Mouse (Mus musculus): ENCODE measurements around the gene Zfp629. TPM values are rescaled to one million over a fixed set of nuclear protein-coding genes. Genes with fewer than 3 reads are reported as not detected.
A peak's percentile ranks its signal among the peaks of the same experiment; 100 is the strongest.

Gene Zfp629
- total RNA-seq (2014; fragmentation: Nextera tagmentation) (11.3 and 11.8 TPM in 2 replicates), total RNA-seq (2017) (8.7 and 9.0 TPM in 2 replicates), polyA plus RNA-seq (2012) (23.2 and 24.3 TPM in 2 replicates)

- H3K27me3 ChIP-seq (ENCODE audit: insufficient read depth, low read length) = peaks cover 19% of the 10 kb centered on the region; the same call in 1 of the 2 replicates
- DNase-seq (ENCODE audit: low spot score) (peak; percentile 54), ATAC-seq (ENCODE audit: extremely low read depth, insufficient number of reproducible peaks, low FRiP score, poor library complexity, severe bottlenecking) (no peak; the same call in none of the 2 replicates)
- H3K4me3 ChIP-seq (ENCODE audit: low read depth, low read length) = peak within 1 kb of the TSS; percentile 71
- H3K36me3 ChIP-seq (replicated peaks) = peaks cover 30% of the 10 kb centered on the region
- no peak for TF ChIP-seq TAL1 (conservative IDR thresholded peaks at IDR 0.05; ENCODE audit: low read depth, low read length)
- no peak for TF ChIP-seq GATA2 (IDR thresholded peaks at IDR 0.05; ENCODE audit: borderline replicate concordance, low read depth, low read length)
- no peak for TF ChIP-seq CTCF (IDR thresholded peaks at IDR 0.05; ENCODE audit: low read depth, low read length)
- TF ChIP-seq POLR2AphosphoS5 (IDR thresholded peaks at IDR 0.05; ENCODE audit: insufficient replicate concordance, low read depth, low read length) = no peak
- H3K9me3 ChIP-seq (replicated peaks) = peaks cover 8% of the 10 kb centered on the region
- H3K4me1 ChIP-seq (ENCODE audit: insufficient read depth, low read depth, low read length) = peaks cover 17% of the 10 kb centered on the region
Measured at GRCm38 (mm10) chr7:127614891-127615843, at the start of gene Zfp629. Gene Zfp629 (minus strand): TSS chr7:127615797.

DNA sequence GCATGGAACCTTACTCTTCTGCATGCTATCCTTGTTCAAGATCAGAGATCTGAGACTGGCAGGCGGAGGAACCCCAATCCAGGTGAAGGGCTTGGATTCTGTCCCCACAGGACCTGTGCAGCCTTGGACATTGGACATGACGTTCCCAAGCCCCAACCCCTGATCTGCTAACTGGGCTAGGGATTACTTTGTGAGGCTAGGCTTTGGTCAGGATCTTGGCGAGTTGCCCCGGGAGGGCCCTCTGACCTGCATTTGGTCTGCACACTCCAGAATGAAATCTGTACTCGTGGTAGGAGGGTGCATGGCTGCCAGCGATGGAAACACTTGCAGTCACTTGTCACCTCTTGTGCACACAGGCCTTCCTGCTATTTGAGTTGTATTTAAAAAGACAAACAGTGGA is 47.3 kb upstream of the Zfp629 start:
- Histone ChIP-seq H3K9me3 (replicated peaks) (no peaks in the 10 kb centered on the region), H3K4me1 (ENCODE audit: insufficient read depth, low read depth, low read length) (peaks cover 10% of the 10 kb centered on the region), H3K4me3 (ENCODE audit: low read depth, low read length) (no peak overlapping the region), H3K36me3 (replicated peaks) (peaks cover 6% of the 10 kb centered on the region), H3K27me3 (ENCODE audit: insufficient read depth, low read length) (peaks cover 4% of the 10 kb centered on the region; the same call in 1 of the 2 replicates)
- DNase-seq (ENCODE audit: low spot score) (no peak), ATAC-seq (ENCODE audit: extremely low read depth, insufficient number of reproducible peaks, low FRiP score, poor library complexity, severe bottlenecking) (no peak)
- TF ChIP-seq GATA1 (IDR thresholded peaks at IDR 0.05; ENCODE audit: borderline replicate concordance, low read length) = no peak
- no peak for TF ChIP-seq CTCF (IDR thresholded peaks at IDR 0.05; ENCODE audit: low read depth, low read length)
- TF ChIP-seq GATA2 (IDR thresholded peaks at IDR 0.05; ENCODE audit: borderline replicate concordance, low read depth, low read length) = no peak
- no peak for TF ChIP-seq POLR2AphosphoS5 (IDR thresholded peaks at IDR 0.05; ENCODE audit: insufficient replicate concordance, low read depth, low read length)
- TF ChIP-seq TAL1 (conservative IDR thresholded peaks at IDR 0.05; ENCODE audit: low read depth, low read length) = no peak

DNA sequence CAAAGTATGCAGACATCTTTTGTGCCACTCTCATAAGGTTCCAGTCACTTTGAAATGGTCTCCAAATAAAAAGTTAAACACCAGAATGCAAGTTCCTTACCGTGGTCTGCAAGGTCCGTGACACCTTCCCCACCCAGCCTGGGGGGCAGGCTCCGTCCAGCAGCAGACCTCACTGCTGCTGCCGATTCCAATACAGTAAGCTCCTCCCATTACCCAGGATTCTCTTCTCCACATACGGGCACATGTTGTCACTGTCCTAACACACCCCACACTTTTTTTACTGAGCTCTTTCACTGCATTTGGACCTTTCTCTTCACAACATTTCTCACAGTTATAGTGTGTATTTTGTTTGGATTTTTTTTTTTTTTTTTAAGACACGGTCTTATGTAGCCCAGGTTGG is 46.2 kb upstream of the Zfp629 start:
- ATAC-seq (ENCODE audit: extremely low read depth, insufficient number of reproducible peaks, low FRiP score, poor library complexity, severe bottlenecking) = no peak
- TF ChIP-seq GATA2 (IDR thresholded peaks at IDR 0.05; ENCODE audit: borderline replicate concordance, low read depth, low read length) (no peak), POLR2AphosphoS5 (IDR thresholded peaks at IDR 0.05; ENCODE audit: insufficient replicate concordance, low read depth, low read length) (no peak), GATA1 (IDR thresholded peaks at IDR 0.05; ENCODE audit: borderline replicate concordance, low read length) (no peak), TAL1 (conservative IDR thresholded peaks at IDR 0.05; ENCODE audit: low read depth, low read length) (no peak), CTCF (IDR thresholded peaks at IDR 0.05; ENCODE audit: low read depth, low read length) (no peak)
- H3K9me3 ChIP-seq (replicated peaks) = no peaks in the 10 kb centered on the region
- H3K27me3 ChIP-seq (ENCODE audit: insufficient read depth, low read length) = peaks cover 4% of the 10 kb centered on the region; the same call in 1 of the 2 replicates
- peaks cover 6% of the 10 kb centered on the region for H3K36me3 ChIP-seq (replicated peaks)
- peaks cover 10% of the 10 kb centered on the region for H3K4me1 ChIP-seq (ENCODE audit: insufficient read depth, low read depth, low read length)
- DNase-seq (ENCODE audit: low spot score) = no peak
- peak overlapping the region; percentile 18; the same call in 1 of the 2 replicates for H3K4me3 ChIP-seq (ENCODE audit: low read depth, low read length)

GRCm38 (mm10) chr7:127660882-127661281 is 45.3 kb upstream of the Zfp629 start:
- TF ChIP-seq CTCF (IDR thresholded peaks at IDR 0.05; ENCODE audit: low read depth, low read length) = no peak; the same call in 1 of the 2 replicates
- TF ChIP-seq GATA1 (IDR thresholded peaks at IDR 0.05; ENCODE audit: borderline replicate concordance, low read length) = no peak
- no peak for TF ChIP-seq TAL1 (conservative IDR thresholded peaks at IDR 0.05; ENCODE audit: low read depth, low read length)
- TF ChIP-seq GATA2 (IDR thresholded peaks at IDR 0.05; ENCODE audit: borderline replicate concordance, low read depth, low read length) = no peak
- TF ChIP-seq POLR2AphosphoS5 (IDR thresholded peaks at IDR 0.05; ENCODE audit: insufficient replicate concordance, low read depth, low read length) = no peak
- ATAC-seq (ENCODE audit: extremely low read depth, insufficient number of reproducible peaks, low FRiP score, poor library complexity, severe bottlenecking) (no peak), DNase-seq (ENCODE audit: low spot score) (no peak)
- H3K4me3 ChIP-seq (ENCODE audit: low read depth, low read length) = no peak overlapping the region
- H3K27me3 ChIP-seq (ENCODE audit: insufficient read depth, low read length) = peaks cover 6% of the 10 kb centered on the region; the same call in 1 of the 2 replicates
- peaks cover 2% of the 10 kb centered on the region; the same call in 1 of the 2 replicates for H3K9me3 ChIP-seq (replicated peaks)
- H3K4me1 ChIP-seq (ENCODE audit: insufficient read depth, low read depth, low read length) = peaks cover 10% of the 10 kb centered on the region
- peaks cover under 1% of the 10 kb centered on the region for H3K36me3 ChIP-seq (replicated peaks)

DNA sequence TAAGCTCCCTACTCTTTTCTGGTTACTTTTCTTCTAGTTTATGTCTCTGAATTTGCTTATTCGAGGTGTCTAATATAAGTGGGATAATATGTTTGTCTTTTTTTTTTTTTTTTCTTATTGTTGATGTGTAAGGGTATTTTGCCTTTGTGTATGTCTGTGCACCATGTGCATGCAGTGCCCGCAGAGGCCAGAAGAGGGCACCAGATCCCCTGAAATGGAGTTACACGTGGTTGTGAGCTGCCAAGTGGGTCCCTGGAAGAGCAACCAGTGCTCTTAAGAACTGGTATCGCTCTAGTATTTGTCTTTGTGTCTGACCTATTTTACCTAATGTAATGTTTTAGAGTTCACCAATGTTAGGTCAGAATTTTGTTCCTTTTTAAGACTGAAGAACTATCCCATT is 41.3 kb upstream of the Zfp629 start:
- ATAC-seq (ENCODE audit: extremely low read depth, insufficient number of reproducible peaks, low FRiP score, poor library complexity, severe bottlenecking) (no peak), DNase-seq (ENCODE audit: low spot score) (no peak)
- Histone ChIP-seq H3K9me3 (replicated peaks) (peaks cover 2% of the 10 kb centered on the region; the same call in 1 of the 2 replicates), H3K4me3 (ENCODE audit: low read depth, low read length) (no peak overlapping the region), H3K27me3 (ENCODE audit: insufficient read depth, low read length) (peaks cover 7% of the 10 kb centered on the region; the same call in 1 of the 2 replicates), H3K36me3 (replicated peaks) (no peaks in the 10 kb centered on the region), H3K4me1 (ENCODE audit: insufficient read depth, low read depth, low read length) (peaks cover 10% of the 10 kb centered on the region)
- TF ChIP-seq GATA2 (IDR thresholded peaks at IDR 0.05; ENCODE audit: borderline replicate concordance, low read depth, low read length) (no peak), TAL1 (conservative IDR thresholded peaks at IDR 0.05; ENCODE audit: low read depth, low read length) (no peak), CTCF (IDR thresholded peaks at IDR 0.05; ENCODE audit: low read depth, low read length) (peak; percentile 70), GATA1 (IDR thresholded peaks at IDR 0.05; ENCODE audit: borderline replicate concordance, low read length) (no peak)

- peaks cover 12% of the 10 kb centered on the region for H3K4me1 ChIP-seq (ENCODE audit: insufficient read depth, low read depth, low read length)
- ATAC-seq (ENCODE audit: extremely low read depth, insufficient number of reproducible peaks, low FRiP score, poor library complexity, severe bottlenecking) (no peak), DNase-seq (ENCODE audit: low spot score) (no peak)
- TF ChIP-seq POLR2AphosphoS5 (IDR thresholded peaks at IDR 0.05; ENCODE audit: insufficient replicate concordance, low read depth, low read length) = no peak
- TF ChIP-seq TAL1 (conservative IDR thresholded peaks at IDR 0.05; ENCODE audit: low read depth, low read length) = no peak
- no peak for TF ChIP-seq GATA2 (IDR thresholded peaks at IDR 0.05; ENCODE audit: borderline replicate concordance, low read depth, low read length)
- no peak for TF ChIP-seq GATA1 (IDR thresholded peaks at IDR 0.05; ENCODE audit: borderline replicate concordance, low read length)
- no peak for TF ChIP-seq CTCF (IDR thresholded peaks at IDR 0.05; ENCODE audit: low read depth, low read length)
- no peaks in the 10 kb centered on the region for H3K36me3 ChIP-seq (replicated peaks)
- H3K9me3 ChIP-seq (replicated peaks) = peaks cover 2% of the 10 kb centered on the region; the same call in 1 of the 2 replicates
- H3K4me3 ChIP-seq (ENCODE audit: low read depth, low read length) = no peak overlapping the region
- H3K27me3 ChIP-seq (ENCODE audit: insufficient read depth, low read length) = peaks cover 9% of the 10 kb centered on the region; the same call in 1 of the 2 replicates
Measured at GRCm38 (mm10) chr7:127654318-127654717, 38.7 kb upstream of the Zfp629 start.
